Mouse (Mus musculus) gastrocnemius, postnatal 10 days (tissue): ENCODE data around the gene Sptbn1. TPM values are rescaled to one million over a fixed set of nuclear protein-coding genes. Genes with fewer than 3 reads are reported as not detected.

ENCODE experiments used
- DNase-seq: peaks from one replicate; pipeline ENCODE4 v3.0.0; 2021; ENCODE audit warnings: mixed read lengths
- long read RNA-seq, 2 experiments: library from polyadenylated mRNA; stranded (forward); transcript quantifications; one replicate each; pipeline ENCODE4 v2.0.0; 2021
- total RNA-seq, 2 experiments: library from RNA; stranded (reverse); gene quantifications; 2 replicates each; pipeline ENCODE4 v1.2.3; 2021

The Sptbn1 gene
- total RNA-seq = 100 to 1,000 TPM; 147 to 171 TPM
- long read RNA-seq, experiment 1, full-length matches to known transcripts = 6 of 50 reads
- long read RNA-seq, experiment 1, partial matches to known transcripts = 36 of 50 reads
- long read RNA-seq, experiment 1, other reads (novel, unspliced or antisense) = 8 of 50 reads
- long read RNA-seq, experiment 2, full-length matches to known transcripts = 9 of 57 reads
- long read RNA-seq, experiment 2, partial matches to known transcripts = 43 of 57 reads
- long read RNA-seq, experiment 2, other reads (novel, unspliced or antisense) = 5 of 57 reads

DNA sequence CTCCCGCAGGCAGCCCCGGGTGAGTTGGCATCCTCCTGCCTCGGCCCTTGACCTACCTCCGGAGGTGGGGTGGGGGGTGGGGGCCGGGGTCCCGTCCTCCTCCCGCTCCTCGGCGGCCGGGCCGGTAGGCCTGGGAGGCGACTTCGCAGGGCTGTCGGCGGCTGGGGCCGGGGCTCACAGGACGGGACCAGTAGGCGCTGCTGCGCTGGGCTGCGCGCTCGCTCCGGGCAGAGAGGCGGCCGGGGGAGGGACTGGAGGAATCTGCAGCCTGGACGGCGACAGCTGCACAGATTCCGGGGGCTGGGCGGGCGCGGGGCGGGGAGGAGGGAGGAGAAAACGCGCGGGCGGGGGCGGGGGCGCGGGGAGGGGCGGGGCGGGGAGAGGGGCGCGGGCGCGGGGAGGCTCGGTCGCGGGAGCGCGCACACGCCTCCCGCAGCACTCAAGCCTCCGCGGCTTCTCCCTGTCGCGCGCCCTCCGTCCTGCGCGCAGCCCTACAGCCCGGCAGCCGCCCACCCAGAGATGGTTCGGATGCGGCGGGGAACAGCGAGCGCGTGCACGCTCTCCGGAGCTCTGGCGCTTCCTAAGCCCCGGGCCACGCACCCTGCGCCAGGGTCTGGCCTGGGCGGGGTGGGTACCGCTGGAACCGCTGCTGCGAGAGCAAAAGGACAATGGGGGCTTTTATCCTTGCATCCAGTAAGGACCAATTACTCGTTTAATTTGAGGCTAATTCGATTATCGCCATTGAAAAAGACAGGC, at the start of gene Sptbn1:
Sptbn1 (minus strand) TSS at position 284 of the 756 bp plus-strand sequence.
- DNase-seq = peak; percentile 87

GRCm38 (mm10) chr11:30294279-30294678, 26.3 kb upstream of the Sptbn1 start:
- no peak for DNase-seq

DNA sequence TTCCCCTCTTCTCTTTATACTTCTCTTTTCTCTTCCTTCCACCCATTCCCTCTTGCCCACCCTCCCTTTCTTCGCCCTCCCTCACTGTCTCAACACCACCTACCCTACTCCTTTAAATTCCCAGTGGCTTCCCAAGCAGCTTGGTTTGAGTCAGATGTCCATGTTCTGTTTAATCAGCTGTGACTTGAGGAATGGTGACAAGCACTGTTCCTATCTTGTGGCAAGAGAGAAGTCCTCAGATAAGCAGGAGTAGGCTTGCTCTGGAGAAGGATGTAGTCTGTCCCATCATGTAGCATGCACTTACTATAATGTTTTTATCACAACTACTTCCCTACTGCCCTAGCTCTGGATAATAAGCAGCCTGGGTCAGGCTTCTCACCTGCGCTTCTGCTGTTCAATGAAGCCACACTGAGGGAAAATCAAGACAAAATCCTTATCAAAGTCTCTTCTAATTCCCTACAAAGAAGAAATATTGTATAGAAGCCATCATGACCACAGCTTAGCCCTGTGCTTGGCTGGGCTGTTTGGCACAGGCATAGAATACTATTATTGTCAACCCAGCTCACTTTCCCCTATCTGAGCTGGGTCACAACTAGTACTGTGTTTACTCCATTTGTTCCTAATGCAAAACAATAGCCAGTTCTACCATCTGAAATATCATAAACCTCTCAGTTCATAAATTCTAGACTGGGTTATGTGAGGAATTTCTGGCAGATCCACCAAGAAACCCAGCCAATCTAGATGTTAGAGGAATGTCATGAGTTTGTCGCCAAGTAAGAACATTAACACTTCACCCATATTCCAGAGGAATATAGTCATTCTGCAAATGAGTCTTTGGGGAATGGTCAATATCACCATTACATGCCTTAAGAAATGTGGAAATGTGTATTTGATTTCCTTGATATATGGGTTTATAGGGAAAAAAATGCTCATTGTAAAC, 24.5 kb upstream of the Sptbn1 start:
- no peak for DNase-seq

GRCm38 (mm10) chr11:30291155-30291554, 23.2 kb upstream of the Sptbn1 start:
- peak; percentile 32 for DNase-seq

GRCm38 (mm10) chr11:30289470-30290431, 21.8 kb upstream of the Sptbn1 start:
- peak; percentile 18 for DNase-seq

GRCm38 (mm10) chr11:30288075-30288474, 20.1 kb upstream of the Sptbn1 start:
- DNase-seq = no peak

DNA sequence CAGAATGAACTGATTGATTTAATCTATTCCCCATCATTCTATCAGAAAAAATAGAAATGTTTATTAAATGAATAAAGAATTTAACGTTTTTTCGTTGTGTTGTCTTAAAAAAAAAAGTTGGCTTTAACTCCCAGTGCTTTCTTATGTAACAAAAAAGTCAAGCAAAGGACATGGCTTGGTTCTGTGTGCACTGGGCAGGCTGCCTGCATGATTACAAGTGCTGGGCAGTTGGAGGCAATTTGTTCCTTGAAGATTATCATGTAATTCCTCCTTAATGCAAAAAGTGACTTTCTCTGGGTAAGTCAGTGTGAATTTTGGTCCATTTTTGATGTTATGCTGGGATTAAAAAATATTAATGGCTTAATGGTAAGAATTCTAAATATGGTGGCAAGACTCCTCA, 15.7 kb upstream of the Sptbn1 start:
- peak; percentile 28 for DNase-seq

DNA sequence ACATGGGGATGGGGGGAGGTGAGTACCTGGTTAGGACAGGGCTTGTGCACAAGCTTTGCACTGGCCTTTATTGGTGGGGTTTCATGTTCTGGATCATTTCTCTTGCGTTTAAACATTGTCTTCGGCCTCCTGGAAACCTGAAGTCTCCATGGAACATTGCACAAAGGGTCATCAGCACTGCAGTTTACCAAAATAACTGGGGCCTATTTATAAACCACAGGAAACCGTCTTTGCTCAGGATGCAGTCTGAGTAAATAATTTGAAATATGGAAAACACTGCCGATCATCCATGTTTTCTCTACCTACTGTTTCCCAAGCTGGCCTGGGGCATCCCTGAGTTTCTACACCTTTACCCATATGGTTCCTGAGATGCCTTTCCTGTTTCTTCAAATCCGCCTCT, 13.1 kb upstream of the Sptbn1 start:
- no peak for DNase-seq

DNA sequence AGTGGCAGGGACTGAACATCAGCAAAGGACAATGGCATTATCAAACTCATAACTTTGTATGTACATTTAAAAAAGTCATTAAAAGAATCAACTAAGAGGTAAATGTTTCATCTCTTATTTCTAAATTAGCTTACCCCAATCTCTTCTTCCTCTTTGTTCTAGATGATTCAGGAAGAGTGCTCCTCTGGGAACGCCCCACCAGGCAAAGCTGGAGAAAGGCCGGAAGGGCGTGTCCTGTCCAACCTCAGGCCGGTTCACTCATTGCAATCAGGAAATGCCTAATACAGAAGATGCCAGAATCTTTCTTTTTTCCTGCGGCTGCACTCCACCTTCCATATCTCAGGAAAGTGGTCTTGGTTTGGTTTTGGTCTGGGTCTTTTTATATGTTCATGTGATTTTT, 11.3 kb upstream of the Sptbn1 start:
- DNase-seq = peak; percentile 21

- DNase-seq = no peak
Measured at GRCm38 (mm10) chr11:30275436-30276031, 7.6 kb upstream of the Sptbn1 start.

GRCm38 (mm10) chr11:30269524-30269923, 1.5 kb upstream of the Sptbn1 start:
- DNase-seq = no peak

GRCm38 (mm10) chr11:30268648-30269375, 837 bp upstream of the Sptbn1 start:
- DNase-seq = no peak

DNA sequence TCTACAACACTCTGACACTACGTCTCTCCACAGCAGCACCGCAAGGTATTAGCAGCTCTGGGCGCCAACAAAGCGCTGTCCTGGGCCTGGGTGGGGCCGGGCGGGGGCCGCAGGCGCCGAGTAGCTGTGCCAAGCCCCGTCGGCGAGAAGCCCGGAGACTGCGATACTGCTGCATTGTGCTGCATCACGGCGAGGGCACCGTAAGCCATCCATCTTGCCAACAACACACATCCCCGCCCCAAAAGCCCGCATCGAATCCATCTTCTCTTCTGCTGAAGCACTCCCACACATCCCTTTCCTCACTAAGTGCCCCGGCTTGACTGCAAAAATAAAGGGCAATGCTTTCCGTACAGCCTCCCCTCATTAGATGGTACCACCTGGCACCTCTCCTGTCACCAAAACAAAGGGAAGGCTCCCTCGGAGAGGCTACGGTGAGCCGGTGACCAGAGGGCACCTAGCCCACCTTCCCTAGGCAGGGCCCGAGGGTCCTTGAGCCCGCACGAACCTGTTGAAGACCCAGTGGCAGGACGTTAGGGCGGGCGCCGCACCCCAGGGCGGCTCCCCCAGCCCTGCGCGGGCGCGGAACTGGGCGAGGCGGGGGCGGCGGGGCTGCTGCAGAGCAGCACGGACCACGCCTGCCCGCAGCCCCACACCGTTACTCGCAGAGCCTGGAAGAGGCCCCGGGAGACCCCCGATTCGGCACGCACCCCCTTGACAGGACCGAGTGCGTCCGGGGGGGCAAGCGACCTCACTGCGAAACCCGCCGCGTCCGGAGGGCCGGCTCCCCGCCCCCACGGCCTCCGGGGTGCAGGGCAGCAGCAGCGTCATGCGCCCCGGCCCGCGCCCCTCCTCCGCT, 711 bp downstream of the Sptbn1 start:
- DNase-seq = peak; percentile 65

- no peak for DNase-seq
Measured at GRCm38 (mm10) chr11:30266691-30267035, 1.3 kb downstream of the Sptbn1 start.

- no peak for DNase-seq
Measured at GRCm38 (mm10) chr11:30265666-30266065, 2.3 kb downstream of the Sptbn1 start.

GRCm38 (mm10) chr11:30263627-30264026, 4.3 kb downstream of the Sptbn1 start:
- no peak for DNase-seq

GRCm38 (mm10) chr11:30258739-30259350, 9.1 kb downstream of the Sptbn1 start:
- DNase-seq = no peak

DNA sequence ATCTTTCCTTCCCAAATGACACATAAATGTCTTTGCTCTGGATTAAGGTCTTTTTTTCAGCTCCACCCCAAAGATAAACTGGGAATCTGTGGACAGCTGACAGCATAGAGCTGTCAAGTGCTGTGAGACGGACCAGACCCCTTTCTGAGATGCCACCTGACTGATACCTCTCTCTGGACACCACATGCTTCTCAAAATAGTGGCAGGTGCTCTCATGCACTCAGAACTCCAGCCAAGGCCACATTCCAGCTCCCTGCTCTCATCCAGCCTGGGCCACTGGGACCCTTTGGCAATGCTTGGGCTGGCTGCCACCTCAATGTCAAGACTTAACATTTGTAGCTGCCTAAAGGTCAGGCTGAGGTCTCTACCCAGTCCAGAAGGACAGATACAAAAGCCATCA, 10.2 kb downstream of the Sptbn1 start:
- no peak for DNase-seq

DNA sequence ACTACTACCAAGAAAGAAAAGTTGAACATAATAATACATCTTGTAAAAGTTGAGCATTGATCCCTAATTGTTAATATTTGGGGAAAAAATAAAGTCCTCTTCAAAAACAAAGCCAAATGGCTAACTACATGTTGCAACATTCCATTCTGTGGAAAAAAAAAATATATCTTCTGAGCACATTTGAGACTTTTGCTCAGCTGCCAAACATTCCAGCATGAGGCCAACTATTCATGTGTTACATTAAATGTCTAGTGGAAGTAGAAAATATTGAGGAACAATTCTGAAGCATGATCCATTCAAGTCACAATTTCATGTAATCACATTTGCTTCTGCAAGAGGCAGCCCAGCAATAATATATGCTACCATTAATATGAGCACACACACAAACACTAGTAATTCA, 10.9 kb downstream of the Sptbn1 start:
- DNase-seq = no peak
